Mouse (Mus musculus) stomach, postnatal 0 days (tissue): Measurements from ENCODE around the gene Atox1. TPM values are rescaled to one million over a fixed set of nuclear protein-coding genes. Genes with fewer than 3 reads are reported as not detected.

ENCODE experiments used
- ATAC-seq: fragments of 200-750 bp; cut with Nextera tagmentation; 2 replicates; pipeline ENCODE4 v1.8.0; 2017; ENCODE audit not compliant: low FRiP score, low TSS enrichment
- DNase-seq: peaks from one replicate; pipeline ENCODE4 v3.0.0-alpha.2; 2016; ENCODE audit warnings: low spot score
- H3K27ac ChIP-seq: fragments of 300-500 bp; sonication (generic); replicated peaks from 2 replicates; pipeline ENCODE4 v1.5.1; 2014; ENCODE audit warnings: mild to moderate bottlenecking, control low read depth
- H3K27me3 ChIP-seq: fragments of 300-500 bp; sonication (generic); 2 replicates; pipeline ENCODE4 v1.6.1; 2014; ENCODE audit warnings: low read length; ENCODE audit not compliant: control insufficient read depth, insufficient read depth
- H3K36me3 ChIP-seq: fragments of 300-500 bp; sonication (generic); 2 replicates; pipeline ENCODE4 v1.6.1; 2014; ENCODE audit warnings: low read length, mixed read lengths; ENCODE audit not compliant: control insufficient read depth, insufficient read depth
- H3K4me1 ChIP-seq: fragments of 300-500 bp; sonication (generic); replicated peaks from 2 replicates; pipeline ENCODE4 v1.6.1; 2014; ENCODE audit warnings: antibody characterized with exemption; ENCODE audit not compliant: control insufficient read depth, insufficient read depth
- H3K4me2 ChIP-seq: fragments of 300-500 bp; sonication (generic); replicated peaks from 2 replicates; pipeline ENCODE4 v1.6.1; 2014; ENCODE audit warnings: low read depth, mild to moderate bottlenecking, control low read depth, moderate library complexity
- H3K4me3 ChIP-seq: fragments of 300-500 bp; sonication (generic); 2 replicates; pipeline ENCODE4 v1.5.1; 2014; ENCODE audit warnings: low read depth, low read length, control low read depth
- H3K9ac ChIP-seq: fragments of 300-500 bp; sonication (generic); 2 replicates; pipeline ENCODE4 v1.6.1; 2014; ENCODE audit warnings: mild to moderate bottlenecking, low read length, control low read depth, mixed read lengths
- H3K9me3 ChIP-seq: fragments of 300-500 bp; sonication (generic); 2 replicates; pipeline ENCODE4 v1.6.1; 2016; ENCODE audit warnings: low read length; ENCODE audit not compliant: control insufficient read depth
- CTCF ChIP-seq: IDR thresholded peaks from 2 replicates; pipeline ENCODE4 v1.5.1; 2016; ENCODE audit warnings: antibody characterized with exemption, low read depth, mild to moderate bottlenecking, moderate library complexity
- EP300 ChIP-seq: optimal IDR thresholded peaks from 2 replicates; pipeline ENCODE3; 2016; ENCODE audit warnings: antibody characterized with exemption
- WGBS: fragments of 180-500 bp; shearing (Covaris S2); extraction: QIAGEN DNeasy Blood & Tissue Kit; methylation state at CpG from one replicate; pipeline ENCODE4 v1.1.7; 2014; 5-methylcytosine and 5-hydroxymethylcytosine counted together
- microRNA-seq: library from miRNA; unstranded; fragments of <30 nt; microRNA quantifications from one replicate; pipeline ENCODE4, GENCODE M21; 2016
- polyA plus RNA-seq: library from polyadenylated mRNA; unstranded; fragments of >200 nt; fragmentation: Nextera tagmentation; extraction: Ambion mirVana; gene quantifications from 2 replicates; pipeline ENCODE4 v1.2.1, GENCODE M21; 2015

Atox1 gene
- polyA plus RNA-seq, 1 experiment from 2014 or later: 530 TPM

DNA sequence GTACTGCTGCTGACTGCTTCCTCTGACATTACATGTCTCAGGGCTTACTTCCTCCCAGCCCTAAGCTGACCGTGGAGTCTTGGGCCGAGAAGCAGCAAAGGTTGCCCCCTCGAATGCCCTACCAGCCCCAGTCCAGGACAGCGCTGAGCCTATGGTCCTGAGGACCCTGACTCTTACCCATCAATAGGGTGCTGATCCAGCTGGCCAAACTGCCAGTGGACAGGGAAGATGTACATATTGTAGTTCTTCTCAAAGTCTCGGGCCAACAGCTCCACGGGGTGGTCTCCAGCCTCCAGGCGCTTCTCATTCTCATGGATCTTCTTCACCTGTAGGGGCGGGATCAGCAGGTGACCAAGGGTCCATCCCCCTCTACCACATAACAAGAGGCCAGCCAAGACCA is 62.7 kb downstream of the Atox1 start:
- WGBS: 89% methylated on average over 8 of the region's 8 CpGs
- no peak for TF ChIP-seq EP300
- TF ChIP-seq CTCF: no peak
- no peak for ATAC-seq
- Histone ChIP-seq H3K9me3 (no peaks in the 10 kb centered on the region), H3K36me3 (peaks cover 32% of the 10 kb centered on the region), H3K9ac (no peak overlapping the region), H3K4me2 (no peak overlapping the region), H3K4me3 (no peak overlapping the region), H3K27me3 (no peaks in the 10 kb centered on the region), H3K27ac (0 out of 2 replicates have a peak overlapping the region, but pooled peaks have one; percentile 40), H3K4me1 (no peaks in the 10 kb centered on the region)
- DNase-seq: no peak

GRCm38 (mm10) chr11:55397441-55397840 is 63.6 kb downstream of the Atox1 start:
- Histone ChIP-seq H3K4me2 (no peak overlapping the region), H3K4me3 (no peak overlapping the region), H3K27ac (0 out of 2 replicates have a peak overlapping the region, but pooled peaks have one; percentile 13), H3K9me3 (no peaks in the 10 kb centered on the region), H3K9ac (no peak overlapping the region), H3K27me3 (no peaks in the 10 kb centered on the region), H3K4me1 (no peaks in the 10 kb centered on the region), H3K36me3 (peaks cover 26% of the 10 kb centered on the region)
- ATAC-seq (no peak), DNase-seq (no peak)
- no peak for TF ChIP-seq EP300
- TF ChIP-seq CTCF: no peak
- 76% methylated on average over 9 of the region's 9 CpGs for WGBS

DNA sequence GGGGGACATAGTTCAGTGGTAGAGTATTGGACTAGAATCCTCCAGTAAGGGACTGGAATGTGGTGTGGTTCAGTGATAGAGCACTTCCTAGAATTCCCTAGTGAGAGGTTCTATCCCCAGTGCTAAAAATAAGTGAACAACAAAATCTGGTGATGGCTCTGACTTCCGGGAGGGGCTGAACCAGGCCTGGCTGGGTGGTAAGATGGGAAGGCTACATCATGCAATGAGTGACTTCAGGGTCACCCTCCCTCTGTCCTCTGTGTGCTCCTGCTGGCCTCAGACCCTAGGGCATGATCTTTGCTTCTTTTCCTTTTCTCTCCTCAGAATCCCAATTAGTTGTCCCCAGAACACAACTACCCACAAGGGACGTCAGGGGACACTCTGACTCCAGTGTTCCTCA is 64.0 kb downstream of the Atox1 start:
- H3K27me3 ChIP-seq: no peaks in the 10 kb centered on the region
- 82% methylated on average over 2 of the region's 2 CpGs for WGBS
- 0 out of 2 replicates have a peak overlapping the region, but pooled peaks have one; percentile 13 for H3K27ac ChIP-seq
- no peak overlapping the region for H3K4me2 ChIP-seq
- ATAC-seq (no peak), DNase-seq (no peak)
- H3K9ac ChIP-seq: no peak overlapping the region
- H3K9me3 ChIP-seq: no peaks in the 10 kb centered on the region
- H3K4me3 ChIP-seq: no peak overlapping the region
- peaks cover 25% of the 10 kb centered on the region for H3K36me3 ChIP-seq
- TF ChIP-seq CTCF: no peak
- TF ChIP-seq EP300: no peak
- no peaks in the 10 kb centered on the region for H3K4me1 ChIP-seq

Small RNA genes lying within 50 kb of the gene (microRNA-seq; reads per million reads assigned to microRNA genes)
- not detected for gene Mir7652

Other genes starting within 250 kb of the Atox1 start
- gene Fat2, start 124.7 kb downstream of the Atox1 start, polyA plus RNA-seq: 0.61 and 0.69 TPM in 2 replicates
- 1,616 and 1,849 TPM in 2 replicates for gene Sparc, start 38.1 kb downstream of the Atox1 start, polyA plus RNA-seq
- gene G3bp1, start 8.4 kb upstream of the Atox1 start, polyA plus RNA-seq: 59.5 and 59.8 TPM in 2 replicates
- 0.06 TPM in 1 of 2 replicates, not detected in the other for gene Glra1, start 147.0 kb upstream of the Atox1 start, polyA plus RNA-seq